ENCODE assay signal across 16 mouse cellular contexts in genomic region chr10:109129068-109129467, GRCm38 (mm10).
DNase-seq lines count a peak whose midpoint lies in the region; ATAC-seq and TF ChIP-seq lines count a peak whose summit lies in the region.
"Had no signal": no experiment of that assay in that cellular context is flagged by ENCODE, and none has a peak within 500 bp of the region (broad histone marks: within the 10 kb centered on the region; RNA-seq: fewer than 3 reads in every experiment).

No protein-coding gene starts in this region.

- H3K9ac ChIP-seq in hindbrain, embryonic 16.5 days (ENCODE audit: low read depth, low read length), result no peak overlapping the region
- no peak overlapping the region for H3K9ac ChIP-seq in hindbrain, embryonic 13.5 days
- no peak overlapping the region for H3K9ac ChIP-seq in midbrain, postnatal 0 days (replicated peaks; ENCODE audit: low read length, poor library complexity, severe bottlenecking)
- H3K9ac ChIP-seq: embryonic facial prominence, embryonic 12.5 days had no signal

- ATAC-seq in hindbrain, embryonic 16.5 days, result peak; percentile 40; the same call in 1 of the 2 replicates
- no peak for ATAC-seq in hindbrain, embryonic 13.5 days (ENCODE audit: low FRiP score)
- peak; percentile 38; the same call in 1 of the 2 replicates for ATAC-seq in midbrain, postnatal 0 days (ENCODE audit: low FRiP score)
- ATAC-seq: inflammation-experienced regulatory T-cells, adult 6 months had no signal

- H3K4me1 ChIP-seq in hindbrain, embryonic 16.5 days (ENCODE audit: control insufficient read depth, insufficient read depth, low read depth, low read length), result no peaks in the 10 kb centered on the region
- H3K4me1 ChIP-seq in hindbrain, embryonic 13.5 days (replicated peaks), result no peaks in the 10 kb centered on the region
- peaks cover 10% of the 10 kb centered on the region; the same call in 1 of the 2 replicates for H3K4me1 ChIP-seq in cerebellum, adult 2 months (ENCODE audit: control insufficient read depth, insufficient read depth, low read length)
- H3K4me1 ChIP-seq in midbrain, postnatal 0 days (ENCODE audit: insufficient read depth, low read length), result no peaks in the 10 kb centered on the region
- H3K4me1 ChIP-seq: embryonic facial prominence, embryonic 12.5 days had no signal

- no peak for TF ChIP-seq CTCF in cerebellum, adult 2 months (IDR thresholded peaks at IDR 0.05; ENCODE audit: borderline replicate concordance, insufficient read depth, low read depth, low read length)
- TF ChIP-seq CTCF in midbrain, postnatal 0 days (IDR thresholded peaks at IDR 0.05), result no peak

- WGBS in hindbrain, embryonic 16.5 days, result 93% methylated on average over 3 of the region's 3 CpGs
- 92% methylated on average over 3 of the region's 3 CpGs for WGBS in hindbrain, embryonic 13.5 days
- 92% methylated on average over 3 of the region's 3 CpGs for WGBS in cerebellum, adult 2 months
- WGBS in midbrain, postnatal 0 days, result 97% methylated on average over 3 of the region's 3 CpGs

- H3K27me3 ChIP-seq in hindbrain, embryonic 16.5 days (replicated peaks; ENCODE audit: control insufficient read depth, insufficient read depth, low read length), result no peaks in the 10 kb centered on the region
- H3K27me3 ChIP-seq in hindbrain, embryonic 13.5 days, result no peaks in the 10 kb centered on the region
- no peaks in the 10 kb centered on the region for H3K27me3 ChIP-seq in cerebellum, adult 2 months (ENCODE audit: control insufficient read depth, insufficient read depth, low read length)
- H3K27me3 ChIP-seq in midbrain, postnatal 0 days (ENCODE audit: insufficient read depth, low read length), result no peaks in the 10 kb centered on the region
- H3K27me3 ChIP-seq: embryonic facial prominence, embryonic 12.5 days had no signal

- no peak overlapping the region for H3K27ac ChIP-seq in hindbrain, embryonic 16.5 days (ENCODE audit: low read depth, low read length)
- no peak overlapping the region for H3K27ac ChIP-seq in hindbrain, embryonic 13.5 days
- peak overlapping the region; percentile 55 for H3K27ac ChIP-seq in cerebellum, adult 2 months (ENCODE audit: insufficient read depth, low read length)
- no peak overlapping the region for H3K27ac ChIP-seq in midbrain, postnatal 0 days (ENCODE audit: low read depth, low read length)
- H3K27ac ChIP-seq: embryonic facial prominence, embryonic 12.5 days; heart, adult 2 months had no signal

- TF ChIP-seq POLR2A in cerebellum, adult 2 months (IDR thresholded peaks at IDR 0.05; ENCODE audit: borderline replicate concordance, insufficient read depth, low read length), result no peak

- DNase-seq in cerebellum, adult 11 months, result peak; percentile 33
- DNase-seq in cerebellum, adult 2 months, result peak in 1 of 2 experiments; percentile 32
- no peak for DNase-seq in midbrain, postnatal 0 days (ENCODE audit: low spot score)
- DNase-seq in kidney, postnatal 4 days, result no peak
- DNase-seq in kidney, postnatal 36 days, result no peak
- DNase-seq: gastrocnemius, postnatal 10 days; heart, adult 2 months; heart, postnatal 10 days; kidney, adult 9 months; lung, postnatal 14 days; right cerebral cortex, adult 18-20 months; thymus, adult 2 months had no signal

- no peaks in the 10 kb centered on the region for H3K36me3 ChIP-seq in hindbrain, embryonic 16.5 days (ENCODE audit: control insufficient read depth, insufficient read depth, low read length)
- H3K36me3 ChIP-seq in hindbrain, embryonic 13.5 days, result no peaks in the 10 kb centered on the region
- H3K36me3 ChIP-seq in midbrain, postnatal 0 days (ENCODE audit: insufficient read depth, low read length), result no peaks in the 10 kb centered on the region
- H3K36me3 ChIP-seq: embryonic facial prominence, embryonic 12.5 days had no signal

- no peak overlapping the region for H3K4me3 ChIP-seq in hindbrain, embryonic 16.5 days (ENCODE audit: low read length)
- no peak overlapping the region for H3K4me3 ChIP-seq in hindbrain, embryonic 13.5 days
- H3K4me3 ChIP-seq in cerebellum, adult 2 months (replicated peaks; ENCODE audit: insufficient read depth, low read depth, low read length), result no peak overlapping the region
- no peak overlapping the region for H3K4me3 ChIP-seq in midbrain, postnatal 0 days (ENCODE audit: low read depth, low read length)
- H3K4me3 ChIP-seq: embryonic facial prominence, embryonic 12.5 days; heart, adult 2 months had no signal

- H3K4me2 ChIP-seq in hindbrain, embryonic 16.5 days (ENCODE audit: low read length), result no peak overlapping the region
- H3K4me2 ChIP-seq in hindbrain, embryonic 13.5 days, result no peak overlapping the region
- H3K4me2 ChIP-seq in midbrain, postnatal 0 days (ENCODE audit: low read depth, low read length, poor library complexity, severe bottlenecking), result no peak overlapping the region
- H3K4me2 ChIP-seq: embryonic facial prominence, embryonic 12.5 days had no signal

- H3K9me3 ChIP-seq in hindbrain, embryonic 16.5 days (ENCODE audit: control insufficient read depth, low read length), result no peaks in the 10 kb centered on the region
- no peaks in the 10 kb centered on the region for H3K9me3 ChIP-seq in hindbrain, embryonic 13.5 days
- H3K9me3 ChIP-seq in midbrain, postnatal 0 days (ENCODE audit: low read length), result no peaks in the 10 kb centered on the region
- H3K9me3 ChIP-seq: embryonic facial prominence, embryonic 12.5 days had no signal
